Mouse (Mus musculus): ENCODE results near the gene Bcl2.

Bcl2 gene

DNA sequence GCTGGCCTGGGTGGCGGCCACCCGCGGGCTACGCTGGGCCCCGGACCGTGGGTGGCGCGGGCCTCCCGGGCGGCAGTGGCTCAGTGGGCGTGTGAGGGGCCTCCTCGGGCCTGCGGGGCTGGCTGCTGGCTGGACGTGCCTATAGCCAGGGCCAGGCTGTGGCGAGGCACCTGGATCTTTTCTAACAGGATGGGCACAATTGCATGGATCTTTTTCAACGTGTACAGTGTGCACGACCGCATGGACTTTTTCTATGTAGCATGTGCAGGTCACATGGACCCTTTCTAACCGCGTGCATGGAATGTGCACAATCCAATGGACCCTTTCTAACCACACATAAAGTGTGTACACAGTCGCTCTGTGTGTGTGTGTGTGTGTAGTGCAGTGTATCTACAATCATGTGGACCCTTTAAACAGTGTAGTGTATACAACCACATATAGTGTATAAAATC, 482 bp upstream of the Bcl2 start:
- DNase-seq (ENCODE audit: low read depth, low spot score), result peak; percentile 32

DNA sequence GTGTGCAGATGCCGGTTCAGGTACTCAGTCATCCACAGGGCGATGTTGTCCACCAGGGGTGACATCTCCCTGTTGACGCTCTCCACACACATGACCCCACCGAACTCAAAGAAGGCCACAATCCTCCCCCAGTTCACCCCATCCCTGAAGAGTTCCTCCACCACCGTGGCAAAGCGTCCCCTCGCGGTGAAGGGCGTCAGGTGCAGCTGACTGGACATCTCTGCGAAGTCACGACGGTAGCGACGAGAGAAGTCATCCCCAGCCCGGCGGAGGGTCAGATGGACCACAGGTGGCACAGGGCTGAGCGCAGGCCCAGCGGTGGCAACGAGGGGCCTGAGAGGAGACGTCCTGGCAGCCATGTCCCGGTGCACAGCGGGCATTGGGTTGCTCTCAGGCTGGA, 1.7 kb downstream of the Bcl2 start:
- peak; percentile 20 for DNase-seq (ENCODE audit: low read depth, low spot score)

GRCm38 (mm10) chr1:106711356-106712125, 2.5 kb downstream of the Bcl2 start:
- DNase-seq (ENCODE audit: low read depth, low spot score), result no peak

DNA sequence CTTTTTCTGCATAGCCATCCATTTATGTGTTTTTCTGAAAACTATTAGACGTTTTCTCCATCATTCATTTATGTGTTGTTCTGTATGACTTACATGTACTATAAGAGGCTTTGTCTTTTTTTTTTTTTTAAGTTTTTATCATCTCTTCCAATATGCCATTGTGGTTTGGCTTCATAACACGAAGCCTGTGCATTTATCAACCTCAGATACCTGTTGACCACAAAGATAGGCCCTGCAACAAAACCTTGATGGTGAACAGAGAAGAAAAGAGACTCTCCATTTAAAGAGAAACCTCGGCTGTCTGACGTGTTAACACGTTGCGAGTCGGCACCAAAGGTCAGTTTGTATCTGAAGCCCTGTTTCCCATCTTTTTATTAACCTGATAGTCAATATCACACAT, 3.9 kb downstream of the Bcl2 start:
- no peak for DNase-seq (ENCODE audit: low read depth, low spot score)

GRCm38 (mm10) chr1:106707036-106707880, 6.8 kb downstream of the Bcl2 start:
- DNase-seq (ENCODE audit: low read depth, low spot score), result no peak

GRCm38 (mm10) chr1:106703183-106703582, 10.9 kb downstream of the Bcl2 start:
- DNase-seq (ENCODE audit: low read depth, low spot score), result no peak

DNA sequence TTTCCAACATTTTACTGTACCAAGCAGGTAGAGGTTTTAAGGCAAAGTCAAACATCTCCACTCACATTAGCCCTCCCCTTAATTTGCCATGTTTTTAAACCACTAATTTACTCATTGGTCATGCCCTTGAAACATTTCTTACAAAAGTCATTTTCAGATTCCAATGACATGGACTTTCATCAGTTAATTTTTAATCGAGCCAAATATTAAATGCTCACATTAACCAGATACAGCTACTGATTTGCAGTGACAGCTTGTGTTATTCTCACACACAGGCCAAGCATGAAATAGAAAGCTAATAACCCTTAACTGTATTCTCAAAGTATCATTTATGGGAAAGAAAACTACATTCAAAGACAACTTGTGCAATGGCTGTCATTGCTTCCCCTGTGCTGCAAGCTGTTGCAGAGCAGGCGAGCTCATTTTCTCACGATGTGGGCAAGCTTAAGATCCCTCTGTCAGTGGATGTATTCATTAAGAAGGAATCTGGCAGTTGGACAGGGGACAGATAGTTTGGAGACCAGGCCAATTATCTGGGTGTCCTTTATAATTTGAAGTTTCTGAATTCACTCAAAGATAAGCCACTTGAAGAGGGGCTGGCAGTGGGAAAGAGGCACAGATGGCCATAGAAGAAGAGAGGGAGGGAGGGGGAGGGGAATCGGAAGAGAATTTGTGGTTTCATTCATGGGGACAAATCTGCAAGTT, 11.5 kb downstream of the Bcl2 start:
- no peak for DNase-seq (ENCODE audit: low read depth, low spot score)

- DNase-seq (ENCODE audit: low read depth, low spot score), result no peak
Observed at GRCm38 (mm10) chr1:106700520-106701114, 13.5 kb downstream of the Bcl2 start.

GRCm38 (mm10) chr1:106696472-106696871, 17.6 kb downstream of the Bcl2 start:
- DNase-seq (ENCODE audit: low read depth, low spot score), result no peak

DNA sequence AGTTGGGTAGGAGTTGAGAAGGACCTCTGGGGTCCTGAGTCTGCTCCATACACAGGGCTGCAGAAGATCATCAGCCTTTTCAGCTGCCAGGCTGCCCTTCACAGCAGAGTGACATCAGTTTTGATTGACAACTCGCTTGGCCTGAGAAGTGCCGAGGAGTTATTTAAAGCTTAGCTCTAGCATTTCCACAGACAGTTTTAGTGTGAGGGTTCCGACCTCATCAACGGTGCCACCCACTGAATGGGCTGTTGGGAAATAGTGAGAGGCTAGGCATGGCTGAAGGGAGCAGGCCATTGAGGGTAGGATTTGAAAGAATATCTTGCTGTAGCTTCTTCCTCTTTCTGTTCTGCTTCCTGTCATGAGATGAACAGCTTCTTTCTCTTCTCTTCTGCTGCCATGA, 18.4 kb downstream of the Bcl2 start:
- no peak for DNase-seq (ENCODE audit: low read depth, low spot score)

GRCm38 (mm10) chr1:106694316-106694715, 19.8 kb downstream of the Bcl2 start:
- no peak for DNase-seq (ENCODE audit: low read depth, low spot score)

DNA sequence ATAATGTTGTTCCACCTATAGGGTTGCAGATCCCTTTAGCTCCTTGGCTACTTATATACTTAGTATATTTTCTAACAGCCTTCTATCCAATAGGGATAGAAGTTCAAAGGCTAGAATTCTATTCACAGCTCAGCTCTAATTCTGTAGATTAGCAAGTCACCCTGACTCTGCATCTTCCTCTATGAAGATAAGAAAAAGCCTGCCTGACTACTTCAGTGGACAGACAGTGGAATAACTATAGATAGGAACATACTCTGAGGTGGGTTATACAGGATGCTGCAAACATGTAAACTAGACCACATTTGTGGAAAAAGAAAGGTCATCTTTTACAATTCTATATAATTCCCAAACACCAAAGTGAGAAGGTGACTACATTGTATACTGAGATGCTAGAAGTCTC, 21.5 kb downstream of the Bcl2 start:
- DNase-seq (ENCODE audit: low read depth, low spot score), result no peak

GRCm38 (mm10) chr1:106690887-106691286, 23.2 kb downstream of the Bcl2 start:
- DNase-seq (ENCODE audit: low read depth, low spot score), result no peak

- no peak for DNase-seq (ENCODE audit: low read depth, low spot score)
Observed at GRCm38 (mm10) chr1:106688161-106688516, 25.9 kb downstream of the Bcl2 start.

- no peak for DNase-seq (ENCODE audit: low read depth, low spot score)
Observed at GRCm38 (mm10) chr1:106687435-106688160, 26.5 kb downstream of the Bcl2 start.

DNA sequence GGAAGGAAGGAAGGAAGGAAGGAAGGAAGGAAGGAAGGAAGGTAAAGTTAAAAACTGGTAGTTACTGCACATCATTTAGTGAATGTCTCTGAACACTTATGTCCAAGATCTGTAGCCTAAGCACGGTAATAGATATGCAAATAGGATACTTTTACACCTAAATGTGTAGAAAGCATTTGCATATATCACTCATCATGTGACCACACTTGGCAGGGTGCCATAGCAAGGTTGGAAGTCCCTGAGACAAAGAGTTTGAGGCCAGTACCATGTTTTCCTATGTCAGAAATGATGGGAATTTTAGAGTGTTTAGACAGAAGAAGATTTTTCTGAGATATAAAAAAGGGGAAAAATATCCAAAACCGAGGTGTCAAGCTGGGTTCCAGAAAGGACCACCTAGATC, 28.4 kb downstream of the Bcl2 start:
- DNase-seq (ENCODE audit: low read depth, low spot score), result peak; percentile 6

DNA sequence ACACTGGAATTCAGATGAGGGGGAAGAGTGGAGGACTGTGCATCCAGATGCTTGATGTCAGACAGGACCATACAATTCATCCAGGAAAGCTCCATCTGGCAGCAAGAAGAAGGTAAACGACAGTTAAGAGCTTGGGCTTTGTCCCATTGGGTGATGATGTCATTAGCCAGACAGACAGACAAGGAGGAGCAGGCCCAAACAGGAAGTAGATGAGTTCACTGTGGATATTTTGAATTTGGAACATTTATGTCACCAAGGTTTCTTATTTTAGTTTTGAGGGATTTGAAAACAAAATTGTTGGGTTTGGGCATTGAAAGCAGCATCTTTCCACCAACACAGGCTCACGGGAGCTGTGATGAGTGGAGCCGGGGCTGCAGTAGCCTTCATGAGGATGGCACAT, 29.5 kb downstream of the Bcl2 start:
- no peak for DNase-seq (ENCODE audit: low read depth, low spot score)

- no peak for DNase-seq (ENCODE audit: low read depth, low spot score)
Observed at GRCm38 (mm10) chr1:106682829-106683228, 31.2 kb downstream of the Bcl2 start.

GRCm38 (mm10) chr1:106679800-106680515, 34.1 kb downstream of the Bcl2 start:
- no peak for DNase-seq (ENCODE audit: low read depth, low spot score)

- no peak for DNase-seq (ENCODE audit: low read depth, low spot score)
Observed at GRCm38 (mm10) chr1:106678060-106678478, 36.0 kb downstream of the Bcl2 start.

All from R1 (cell line).